Mouse (Mus musculus): ENCODE data around the gene Ifi203.
"Not testable (repeated sequence)": the region's sequence is repeated elsewhere in the genome, so short reads cannot be mapped to it uniquely, and the experiment has no call there.

Ifi203 gene

DNA sequence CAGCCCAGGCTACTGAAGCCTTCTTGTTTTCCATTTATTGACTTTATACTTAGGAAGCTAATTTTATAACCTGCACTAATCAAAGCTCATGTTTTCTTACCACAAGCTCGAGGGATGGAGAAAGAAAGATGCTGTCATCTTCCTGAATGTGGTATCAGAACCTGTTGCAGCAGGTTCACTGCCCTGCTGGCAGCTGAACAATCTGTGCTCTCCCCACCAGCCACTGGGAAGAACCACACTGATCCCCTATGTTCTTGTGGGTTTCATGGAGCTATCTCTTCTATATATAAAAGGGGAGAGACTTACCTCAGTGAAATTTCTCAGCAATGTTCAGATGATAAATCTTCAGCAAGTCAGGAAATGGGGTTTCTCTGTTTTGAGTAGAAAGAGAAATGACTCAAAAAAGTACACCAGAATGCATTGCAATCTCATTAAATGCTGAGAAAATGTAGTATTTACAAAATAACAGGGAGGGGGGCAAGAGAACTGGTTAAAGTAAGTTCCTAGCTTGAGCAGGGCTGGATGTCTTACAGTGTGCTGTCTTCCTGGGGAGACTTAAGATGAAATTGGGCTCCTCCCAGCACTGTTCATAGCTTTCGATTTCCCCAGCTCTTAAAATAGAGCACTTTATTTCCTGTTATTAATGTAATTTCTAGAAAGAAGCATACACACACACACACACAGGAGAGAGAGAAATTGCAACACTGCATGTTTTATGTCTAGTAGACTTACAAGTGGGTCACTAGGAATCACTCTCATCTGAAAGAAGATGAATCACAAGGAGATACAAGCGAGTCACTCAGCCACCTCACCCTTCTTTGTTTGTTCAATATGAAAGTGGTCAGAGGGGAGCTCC, at the start of gene Ifi203, which contains the start of gene Mndal:
Gene Ifi203, minus strand, starts transcription at position 749 of the 856 bp plus-strand sequence.
Gene Mndal, minus strand, starts transcription at position 568 of the 856 bp plus-strand sequence.
- DNase-seq, result peak; percentile 22 to 24

- DNase-seq, result not testable (repeated sequence)
These were observed 40.3 kb upstream of the Ifi203 start, which contains the start of gene Ifi202b for GRCm38 (mm10) chr1:173982694-173983305. Ifi202b (minus strand) TSS chr1:173982744.

GRCm38 (mm10) chr1:173981038-173981437, 38.6 kb upstream of the Ifi203 start:
- not testable (repeated sequence) for DNase-seq

GRCm38 (mm10) chr1:173977622-173978021, 35.1 kb upstream of the Ifi203 start:
- no peak for DNase-seq

- no peak for DNase-seq
These were observed 30.6 kb upstream of the Ifi203 start for GRCm38 (mm10) chr1:173973111-173973510.

- DNase-seq, result not testable (repeated sequence)
These were observed 19.0 kb upstream of the Ifi203 start for GRCm38 (mm10) chr1:173961491-173961890.

DNA sequence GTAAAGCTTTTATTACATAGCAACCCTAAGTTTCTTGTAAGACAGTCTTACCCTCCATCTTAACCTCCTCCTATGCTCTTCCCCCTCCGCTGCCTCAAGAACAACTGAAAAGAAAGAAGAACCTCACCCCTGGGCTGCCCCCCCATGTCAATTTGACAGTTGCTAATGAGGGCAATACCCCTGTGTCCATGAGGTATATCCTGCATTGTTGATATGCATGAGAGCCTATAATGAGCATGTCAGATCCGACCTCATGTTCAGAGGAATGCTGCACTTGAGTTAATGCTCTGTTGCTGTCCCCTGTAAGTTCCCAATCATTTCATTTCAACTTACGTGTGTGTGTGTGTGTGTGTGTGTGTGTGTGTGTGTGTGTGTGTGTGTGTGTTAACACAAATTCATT, 17.5 kb upstream of the Ifi203 start:
- not testable (repeated sequence) for DNase-seq

- DNase-seq, result not testable (repeated sequence)
These were observed 13.5 kb upstream of the Ifi203 start for GRCm38 (mm10) chr1:173955839-173956527.

DNA sequence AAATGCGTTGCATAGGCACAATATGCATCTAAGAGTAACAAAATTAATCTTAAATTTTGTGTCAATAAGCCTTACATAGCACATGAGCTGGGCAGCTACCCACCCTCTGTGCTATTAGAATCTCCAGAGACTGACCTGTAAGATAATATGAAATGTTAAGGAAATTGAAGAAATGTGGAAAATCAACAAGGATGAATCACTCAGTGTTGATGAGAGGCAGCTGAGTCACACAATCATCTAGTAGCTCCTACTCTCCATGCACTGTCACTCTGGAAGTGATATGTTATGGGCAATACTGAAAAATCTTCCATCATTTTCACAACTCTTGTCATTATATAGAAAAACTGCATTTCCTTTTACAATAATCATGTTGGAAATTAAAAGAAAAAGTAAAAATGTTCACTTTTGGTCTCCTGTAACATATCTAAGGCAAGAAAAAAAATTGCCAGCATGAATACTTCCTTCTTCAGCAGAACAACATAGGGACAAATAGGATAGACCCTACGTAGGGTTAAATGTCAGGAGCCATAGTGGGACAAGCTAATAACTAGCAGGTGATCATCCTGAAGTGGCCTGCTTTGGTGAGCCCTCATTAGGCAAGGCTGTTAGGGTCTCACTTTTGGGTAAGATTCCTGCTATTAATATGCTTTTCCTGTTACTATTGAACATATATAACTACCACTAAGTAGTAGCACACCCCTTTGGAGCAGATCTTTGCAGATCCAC, 12.8 kb upstream of the Ifi203 start:
- DNase-seq, result no peak

DNA sequence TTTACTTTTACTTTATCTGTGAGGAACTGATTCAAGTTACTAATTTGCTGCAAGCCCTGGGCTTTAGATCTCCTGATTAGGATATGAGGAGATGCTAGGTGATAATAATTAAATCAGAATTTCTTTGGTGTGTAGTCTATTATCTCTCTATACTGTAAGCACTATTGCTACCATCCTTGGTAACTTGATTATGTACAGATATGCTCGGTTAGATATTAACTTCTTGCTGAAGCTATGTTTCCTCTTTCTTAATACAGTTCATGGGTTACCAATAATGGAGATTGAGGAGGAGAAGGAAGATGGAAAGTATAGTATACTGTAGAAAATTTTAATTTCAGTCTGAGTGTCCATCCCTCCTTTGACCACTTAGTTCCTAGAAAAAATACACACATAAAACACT, 11.1 kb upstream of the Ifi203 start:
- no peak for DNase-seq

- DNase-seq, result not testable (repeated sequence)
These were observed 6.6 kb upstream of the Ifi203 start for GRCm38 (mm10) chr1:173949044-173949443.

- peak; percentile 72 to 76 for DNase-seq
These were observed 251 bp upstream of the Ifi203 start for GRCm38 (mm10) chr1:173942780-173943066.

- not testable (repeated sequence) for DNase-seq
These were observed 950 bp downstream of the Ifi203 start for GRCm38 (mm10) chr1:173941522-173941921.

DNA sequence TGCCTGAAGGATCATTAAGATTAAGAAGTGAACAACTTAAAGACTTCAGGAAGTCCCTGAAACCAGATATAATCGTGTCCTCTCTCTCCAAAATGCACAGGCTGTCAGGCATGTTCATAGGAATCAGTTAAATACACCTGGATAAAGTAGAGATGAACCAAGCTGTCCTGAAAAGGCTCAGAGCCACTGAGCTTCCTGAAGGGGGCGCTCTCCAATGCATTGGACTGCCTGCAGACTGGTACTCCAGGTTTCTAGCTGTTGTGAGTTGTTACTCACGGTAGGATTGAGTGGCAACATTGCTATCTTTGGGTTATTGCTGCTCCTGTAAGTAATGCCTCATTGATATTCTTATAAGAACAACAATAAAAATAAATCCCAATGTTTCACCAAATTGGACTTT, 23.2 kb downstream of the Ifi203 start:
- not testable (repeated sequence) for DNase-seq

GRCm38 (mm10) chr1:173914559-173914958, 27.9 kb downstream of the Ifi203 start:
- DNase-seq, result no peak

GRCm38 (mm10) chr1:173913256-173913791, 29.1 kb downstream of the Ifi203 start:
- not testable (repeated sequence) for DNase-seq

DNA sequence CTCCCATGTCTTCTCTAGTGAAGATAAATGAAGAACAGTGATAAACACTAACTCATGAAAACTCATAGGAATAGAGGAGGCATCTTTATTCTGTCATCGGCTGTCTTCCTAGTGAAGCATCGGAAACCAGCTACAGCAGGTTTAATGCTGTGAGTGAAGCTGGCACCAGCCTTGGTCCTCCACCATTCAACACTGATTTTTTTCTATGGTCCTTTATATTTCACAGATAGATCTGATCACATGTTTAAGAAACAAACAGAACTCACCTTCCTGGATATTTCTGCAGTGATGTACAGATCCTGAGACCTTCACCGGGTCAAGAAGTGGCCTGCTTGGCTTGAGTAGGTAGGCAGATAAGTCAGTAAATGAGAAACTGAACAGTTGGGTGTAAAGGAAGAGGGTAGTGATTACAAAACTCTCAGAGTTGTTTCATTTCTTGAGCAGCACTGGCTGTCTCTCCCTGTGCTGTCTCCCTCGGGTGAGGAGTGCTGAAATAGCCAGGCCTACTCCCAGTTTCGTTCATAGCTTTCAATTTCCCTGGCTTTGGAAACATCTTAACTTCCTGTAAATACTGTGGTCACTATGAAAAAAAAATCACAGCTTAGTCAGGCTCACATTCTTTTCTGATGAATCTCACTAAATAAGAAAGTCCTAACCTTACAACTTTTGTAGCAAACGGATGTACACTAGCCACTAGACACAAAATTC, 29.8 kb downstream of the Ifi203 start, which contains the start of gene Ifi211:
Gene Ifi211, minus strand, starts transcription at position 499 of the 708 bp plus-strand sequence.
- DNase-seq, result not testable (repeated sequence)

DNA sequence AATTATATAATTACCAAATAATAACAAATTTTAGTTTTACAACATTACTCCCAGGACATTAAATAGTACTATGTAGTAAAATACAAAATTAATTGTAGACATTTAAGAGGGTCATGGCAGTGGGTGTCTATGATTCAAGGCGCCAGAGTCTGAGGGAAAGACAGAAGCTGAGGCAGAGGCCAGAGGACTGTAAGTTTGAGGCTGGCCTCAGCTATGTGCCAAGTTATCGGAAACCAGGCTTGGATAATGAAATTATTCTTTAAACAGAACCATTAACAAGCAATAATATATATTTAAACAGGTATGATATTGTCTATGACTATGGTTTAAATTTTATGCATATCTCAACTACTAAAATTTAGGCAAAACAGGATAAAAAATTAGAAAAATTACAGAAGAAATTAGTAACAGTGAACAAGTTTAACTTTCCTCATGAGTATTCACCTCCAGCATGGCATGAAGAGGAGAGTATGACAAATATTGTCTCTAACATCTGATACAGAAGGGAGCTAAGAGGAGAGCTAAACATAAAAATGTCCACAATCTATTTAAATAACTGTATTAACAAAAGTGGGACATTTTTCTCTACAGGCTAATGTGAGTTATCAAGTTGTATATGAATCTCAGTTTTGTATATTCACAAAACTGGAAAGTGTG, 30.5 kb downstream of the Ifi203 start:
- DNase-seq, result no peak

DNA sequence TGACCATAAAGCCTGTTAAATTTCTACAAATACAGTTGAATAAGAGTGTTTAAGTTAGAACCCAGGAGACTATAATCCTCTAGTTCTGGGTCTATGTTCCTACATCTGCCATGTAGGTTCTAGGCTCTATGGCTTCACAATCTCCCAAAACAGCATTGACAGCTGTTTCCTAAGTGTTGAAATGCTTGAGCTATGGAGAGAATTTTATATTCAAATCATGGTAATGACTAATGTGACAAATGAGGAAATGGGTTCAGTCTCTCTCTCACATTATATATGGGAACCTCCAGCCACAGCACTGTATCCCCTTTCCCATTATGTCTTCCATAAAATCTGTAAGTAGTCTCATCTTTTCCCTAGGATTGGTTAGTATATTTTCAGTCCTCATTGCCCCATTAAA, 34.1 kb downstream of the Ifi203 start:
- not testable (repeated sequence) for DNase-seq

GRCm38 (mm10) chr1:173905885-173906284, 36.6 kb downstream of the Ifi203 start:
- not testable (repeated sequence) for DNase-seq

DNA sequence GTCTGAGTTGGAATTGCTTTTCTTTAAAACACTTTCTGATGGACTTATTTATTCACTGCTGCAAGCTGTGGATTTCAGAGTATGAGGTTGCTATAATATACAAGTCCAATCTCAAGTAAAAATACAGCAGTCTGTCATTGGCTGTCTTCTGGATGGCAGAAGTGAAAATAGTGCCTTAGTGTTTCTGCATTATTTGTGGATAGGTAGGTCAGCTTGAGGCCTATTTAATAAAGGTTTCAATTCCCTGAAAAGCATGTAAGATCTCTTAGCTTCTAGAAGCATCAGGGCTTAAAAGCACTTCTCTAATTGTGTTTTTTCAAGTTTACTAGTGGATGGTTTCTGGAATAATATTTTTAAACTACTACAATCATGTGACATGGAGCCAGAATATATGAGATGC, 52.7 kb downstream of the Ifi203 start:
- not testable (repeated sequence) for DNase-seq

All from cerebellum, postnatal 14 days (tissue).